Mouse (Mus musculus) adrenal gland, adult 18-20 months (tissue): ENCODE data around the gene Sema3d. TPM values are rescaled to one million over a fixed set of nuclear protein-coding genes. Genes with fewer than 3 reads are reported as not detected.

Experiments used
- DNase-seq, 2 experiments: peaks; one replicate each; pipeline ENCODE4 v3.0.0; 2021 to 2022; ENCODE audit warnings: low spot score in 2 of 2
- long read RNA-seq, 2 experiments: library from polyadenylated mRNA; stranded (forward); transcript quantifications; one replicate each; pipeline ENCODE4 v2.0.0; 2021
- total RNA-seq, 2 experiments: library from RNA; stranded (reverse); gene quantifications; 1 replicate in 1 of 2; 2 replicates in 1 of 2; pipeline ENCODE4 v1.2.3; 2021

Gene Sema3d
- total RNA-seq = 1 to 10 TPM; 2.3 to 2.6 TPM
- long read RNA-seq, experiment 1, full-length matches to known transcripts = 1 of 1 reads
- long read RNA-seq, experiment 1, partial matches to known transcripts = 0 of 1 reads
- long read RNA-seq, experiment 1, other reads (novel, unspliced or antisense) = 0 of 1 reads
- long read RNA-seq, experiment 2, full-length matches to known transcripts = 1 of 2 reads
- long read RNA-seq, experiment 2, partial matches to known transcripts = 0 of 2 reads
- long read RNA-seq, experiment 2, other reads (novel, unspliced or antisense) = 1 of 2 reads

DNA sequence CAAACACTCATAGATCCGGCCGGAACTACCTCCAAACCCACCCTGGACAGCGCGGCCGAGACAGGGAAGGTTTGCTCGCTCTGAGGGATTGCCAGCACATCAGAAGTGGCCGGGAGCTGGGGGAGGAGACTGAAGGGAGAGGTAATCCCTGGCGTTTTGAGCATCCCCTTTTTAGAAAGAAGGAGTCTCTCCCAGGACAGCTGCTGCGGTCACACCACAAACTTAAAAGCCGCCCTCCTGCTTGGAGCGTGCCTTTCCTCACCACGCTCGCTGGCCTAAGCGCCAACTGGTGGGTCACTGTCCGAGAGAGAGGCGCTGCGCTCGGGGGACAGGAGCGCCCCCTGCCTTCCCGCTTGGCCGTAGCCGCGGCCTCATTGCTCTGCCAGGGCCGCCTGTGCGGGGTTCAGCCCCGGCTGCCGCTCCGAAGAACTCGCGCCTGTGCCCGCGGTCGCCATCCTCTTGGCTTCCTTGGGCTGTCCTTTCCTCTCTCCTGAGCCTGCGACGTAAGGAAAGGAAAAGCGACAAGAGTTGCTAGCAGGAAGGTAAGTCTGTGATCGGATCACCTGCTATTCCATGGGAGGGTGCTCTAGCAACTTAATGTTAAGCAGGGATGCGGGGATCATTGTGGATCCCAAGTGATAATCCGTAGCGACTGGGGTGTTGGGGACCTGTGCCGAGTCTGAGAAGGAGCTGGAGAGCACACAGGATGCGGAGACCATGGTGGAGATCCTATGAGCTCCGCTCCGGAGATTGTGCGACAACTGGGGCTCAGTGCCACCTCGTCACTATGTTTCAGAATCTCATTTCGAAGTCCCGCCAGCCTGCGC, at the start of gene Sema3d:
Gene Sema3d (plus strand): TSS at position 253 of the 827 bp plus-strand sequence.
- DNase-seq = peak; percentile 67

DNA sequence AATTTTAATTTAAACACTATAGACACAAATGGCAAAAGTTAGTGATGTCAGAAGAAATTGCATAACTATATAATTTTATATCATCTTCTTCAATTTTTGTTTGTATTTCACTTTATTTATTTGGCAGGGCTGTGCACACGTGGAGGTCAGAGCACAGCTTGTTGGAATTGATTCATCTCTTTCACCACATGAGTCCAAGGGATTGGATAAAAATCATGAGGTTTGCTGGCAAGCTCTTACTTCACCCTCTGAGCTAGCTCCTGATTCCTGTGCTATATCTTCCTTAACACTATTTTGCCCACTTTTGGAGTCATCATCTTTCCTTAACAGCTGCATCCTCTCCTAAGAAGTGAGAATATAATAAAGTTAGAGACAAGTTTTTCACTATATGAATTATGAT, 5.9 kb upstream of the Sema3d start:
- DNase-seq = no peak

- DNase-seq = no peak
Observed at GRCm38 (mm10) chr5:12378900-12379299, 4.3 kb upstream of the Sema3d start.

DNA sequence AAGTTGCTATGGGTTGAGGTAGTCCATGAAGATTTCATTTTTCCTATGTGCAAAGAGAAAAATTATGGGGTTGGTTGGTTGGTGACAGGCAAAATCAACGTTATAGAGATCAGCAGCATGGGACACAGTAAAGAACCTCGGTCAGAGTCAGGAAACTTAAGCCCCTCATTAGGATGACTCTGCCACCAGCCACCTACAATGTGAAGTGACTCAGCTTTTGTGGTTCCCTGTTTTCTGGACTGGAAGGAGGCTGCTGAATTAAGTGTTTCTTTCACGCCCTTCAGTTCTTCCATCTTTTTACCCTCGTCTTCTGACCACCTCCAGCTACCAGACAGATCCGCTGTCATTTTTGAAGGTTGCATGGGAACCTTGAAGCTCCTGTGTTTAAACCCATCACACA, 1.2 kb upstream of the Sema3d start:
- no peak for DNase-seq

DNA sequence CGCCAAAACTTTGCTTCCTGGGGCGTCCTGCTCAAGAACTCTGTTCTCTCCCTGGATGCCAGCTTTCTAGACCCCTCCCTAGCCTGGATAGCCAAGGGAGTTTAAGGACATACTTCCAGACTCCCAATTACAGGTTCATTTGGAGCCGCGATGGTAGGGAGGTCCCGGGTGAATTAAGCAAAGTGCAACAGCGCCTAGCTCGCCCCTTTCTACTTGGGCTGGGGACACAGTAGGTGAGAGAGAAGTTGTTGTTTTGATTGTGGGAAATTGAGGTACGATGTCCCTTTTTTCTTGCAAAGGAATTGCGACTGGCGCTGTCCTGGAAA, 738 bp downstream of the Sema3d start:
- DNase-seq = no peak

- no peak for DNase-seq
Observed at GRCm38 (mm10) chr5:12392667-12393066, 9.5 kb downstream of the Sema3d start.

DNA sequence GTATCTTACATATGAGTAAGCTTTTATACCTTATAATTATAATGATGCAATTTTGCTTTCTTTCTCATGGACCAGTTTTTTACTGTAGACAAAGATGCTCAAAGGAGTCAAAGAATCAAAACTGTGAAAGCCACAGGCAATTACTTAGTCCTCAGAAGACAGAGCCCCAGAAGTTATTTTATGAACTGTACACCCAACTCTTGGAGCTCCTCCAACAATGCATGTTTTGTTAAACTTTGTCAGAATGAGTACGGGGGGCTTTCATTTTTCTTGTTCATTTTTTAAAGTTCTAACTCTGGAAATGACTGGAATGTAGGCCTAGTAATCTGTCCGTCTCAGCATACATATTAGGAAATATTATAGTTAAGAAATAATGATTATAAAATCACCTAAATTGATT, 16.1 kb downstream of the Sema3d start:
- DNase-seq = no peak

- no peak for DNase-seq
Observed at GRCm38 (mm10) chr5:12404229-12404628, 21.0 kb downstream of the Sema3d start.

DNA sequence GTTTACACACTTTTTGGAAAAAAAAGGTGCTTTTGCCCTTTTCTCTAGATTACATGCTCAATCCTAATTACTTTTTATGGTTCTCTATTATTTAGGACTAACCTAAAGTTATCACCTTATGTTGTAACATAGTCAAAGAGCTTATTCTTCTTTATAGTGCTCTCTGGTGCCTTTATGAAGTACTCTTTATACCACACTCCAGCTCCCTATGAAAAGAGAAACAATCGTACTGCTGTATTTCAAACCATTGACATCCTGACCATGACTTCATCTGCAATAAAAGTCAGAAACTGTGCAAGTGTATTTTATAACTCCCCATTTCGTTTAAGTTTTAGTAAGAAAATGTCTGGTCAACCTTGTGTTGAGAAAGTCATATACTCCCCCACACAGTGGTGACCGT, 29.4 kb downstream of the Sema3d start:
- no peak for DNase-seq

DNA sequence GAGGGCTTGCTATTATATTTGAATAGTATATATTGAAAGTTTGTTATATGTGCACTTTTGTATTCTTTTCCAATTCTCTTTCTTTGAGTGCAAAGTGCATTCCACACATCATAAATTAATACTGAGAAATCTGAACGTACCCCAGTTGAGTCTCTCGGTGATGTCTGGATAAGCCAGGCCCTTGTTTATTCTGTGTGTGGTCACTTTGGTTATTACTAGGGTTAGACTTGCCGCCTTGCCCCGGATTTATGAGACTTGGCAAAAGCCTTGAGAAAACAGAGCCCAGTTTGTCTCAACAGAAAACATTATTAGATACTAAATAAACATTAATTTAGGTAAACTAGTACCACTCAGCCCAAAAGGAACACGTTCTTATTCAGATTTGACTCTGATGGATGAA, 40.1 kb downstream of the Sema3d start:
- no peak for DNase-seq

DNA sequence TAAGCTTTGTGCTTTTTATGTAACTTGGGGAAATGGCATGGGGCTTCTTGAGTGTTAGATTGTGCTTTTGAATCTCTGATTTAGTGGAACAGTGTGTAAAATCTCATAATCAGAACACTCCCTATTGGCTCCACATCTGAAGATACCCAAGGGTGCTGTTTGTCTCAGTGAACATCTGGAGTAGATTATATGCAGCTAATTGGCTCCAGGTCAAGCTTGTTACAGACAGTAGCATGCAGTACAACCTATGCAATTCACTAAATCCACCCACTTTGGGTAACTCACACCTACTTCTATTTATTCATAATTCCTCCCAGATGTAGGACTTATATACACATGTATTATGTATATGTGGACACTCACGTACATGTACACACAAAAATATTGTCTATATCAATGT, 58.6 kb downstream of the Sema3d start:
- DNase-seq = no peak

DNA sequence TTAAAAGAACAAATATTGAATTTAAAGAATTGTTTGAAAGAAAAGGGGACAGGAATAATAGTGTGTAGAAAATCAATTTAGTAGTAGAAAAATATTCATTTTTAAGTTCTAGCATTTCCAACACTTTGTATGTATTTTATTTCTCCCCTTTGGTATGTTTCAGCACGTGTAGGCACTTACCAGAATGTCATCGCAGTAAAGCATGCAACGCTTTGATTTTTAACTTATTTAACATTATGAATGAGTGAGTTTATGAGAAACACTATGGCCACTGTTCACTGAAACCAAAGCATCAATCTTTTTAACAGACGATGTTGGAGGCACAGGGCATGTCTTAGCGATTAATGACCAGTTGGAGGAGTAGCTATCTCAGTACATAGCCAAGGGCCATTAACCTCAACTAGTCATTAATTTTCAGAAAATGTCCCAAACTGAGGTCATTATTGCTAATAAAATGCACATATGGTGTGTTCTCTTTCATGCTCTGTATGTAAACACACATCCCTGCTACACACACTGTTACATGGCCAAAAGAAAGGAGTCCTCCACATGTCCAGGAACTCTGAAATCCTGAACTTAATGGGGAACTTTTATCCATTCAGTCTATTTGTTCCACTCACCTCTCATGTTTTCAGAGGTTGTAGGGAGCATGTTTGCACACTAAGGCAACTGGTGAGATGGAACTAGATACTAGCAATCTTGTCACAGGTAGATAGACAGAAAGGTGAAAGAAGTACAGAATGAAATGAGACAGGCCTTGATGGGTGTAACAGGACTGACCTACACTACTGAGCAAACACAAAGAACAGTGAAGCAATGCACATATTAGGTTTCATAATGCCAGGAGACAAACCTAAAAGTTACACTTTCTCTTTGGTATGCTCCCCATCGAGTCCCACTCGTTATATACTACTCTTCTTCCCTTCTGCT, 59.3 kb downstream of the Sema3d start:
- no peak for DNase-seq

- DNase-seq = no peak
Observed at GRCm38 (mm10) chr5:12451089-12451488, 67.9 kb downstream of the Sema3d start.

- DNase-seq = no peak
Observed at GRCm38 (mm10) chr5:12454946-12455345, 71.8 kb downstream of the Sema3d start.

GRCm38 (mm10) chr5:12457509-12457908, 74.3 kb downstream of the Sema3d start:
- no peak for DNase-seq

- no peak for DNase-seq
Observed at GRCm38 (mm10) chr5:12467568-12468336, 84.6 kb downstream of the Sema3d start.

DNA sequence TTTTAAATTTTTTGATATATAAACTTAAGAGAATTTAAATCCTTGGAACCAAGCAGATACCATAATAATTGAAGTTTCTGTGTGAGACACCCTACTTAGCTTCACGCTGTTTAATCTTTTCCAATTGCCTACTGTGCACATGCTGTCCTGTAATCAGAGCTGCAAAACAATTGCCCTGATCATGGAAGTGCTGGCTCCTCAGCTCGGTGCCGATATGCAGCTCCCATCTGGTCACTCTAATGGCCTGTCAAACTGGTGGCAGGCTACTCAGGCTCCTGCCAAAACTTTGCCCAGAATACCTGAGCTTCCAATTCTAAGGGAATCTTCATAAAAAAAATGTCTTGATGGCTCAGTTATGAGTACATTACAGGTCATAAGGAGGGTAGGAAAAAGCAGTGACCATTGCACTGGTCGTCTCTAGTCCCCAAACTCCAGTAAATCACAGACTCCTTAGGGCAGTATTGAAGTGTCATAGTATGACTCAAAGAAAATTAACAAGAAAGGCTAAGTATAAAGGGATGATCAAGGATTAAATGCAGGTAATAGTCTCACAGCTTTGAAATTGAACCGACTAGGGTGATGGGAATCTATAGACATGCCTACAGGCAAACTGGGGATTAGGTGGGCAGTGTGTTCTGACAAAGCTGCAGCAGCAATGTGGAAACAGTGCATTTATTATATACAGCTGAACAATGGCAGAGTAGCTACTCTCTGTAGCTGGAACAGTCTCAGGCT, 91.9 kb downstream of the Sema3d start:
- no peak for DNase-seq

- no peak for DNase-seq
Observed at GRCm38 (mm10) chr5:12475639-12475916, 92.4 kb downstream of the Sema3d start.

DNA sequence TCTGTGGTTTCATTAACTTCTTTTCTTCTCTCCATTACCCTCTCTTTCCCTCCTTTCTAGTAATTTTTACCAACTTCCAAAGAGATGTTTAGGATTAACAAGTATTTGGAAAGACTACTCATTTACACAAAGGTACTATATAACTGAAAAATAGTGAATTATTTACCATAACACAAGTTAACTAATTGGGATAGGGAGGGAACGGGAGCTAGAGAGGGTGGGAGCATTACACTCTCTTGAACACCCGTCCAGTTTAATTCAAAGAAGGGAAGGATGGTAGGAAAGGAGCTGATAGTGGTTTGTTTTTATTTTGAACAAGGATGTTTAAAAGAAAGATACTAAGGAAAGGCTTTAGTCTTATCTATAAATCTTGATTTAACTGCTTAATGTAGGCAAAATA, 104.7 kb downstream of the Sema3d start:
- DNase-seq = no peak

DNA sequence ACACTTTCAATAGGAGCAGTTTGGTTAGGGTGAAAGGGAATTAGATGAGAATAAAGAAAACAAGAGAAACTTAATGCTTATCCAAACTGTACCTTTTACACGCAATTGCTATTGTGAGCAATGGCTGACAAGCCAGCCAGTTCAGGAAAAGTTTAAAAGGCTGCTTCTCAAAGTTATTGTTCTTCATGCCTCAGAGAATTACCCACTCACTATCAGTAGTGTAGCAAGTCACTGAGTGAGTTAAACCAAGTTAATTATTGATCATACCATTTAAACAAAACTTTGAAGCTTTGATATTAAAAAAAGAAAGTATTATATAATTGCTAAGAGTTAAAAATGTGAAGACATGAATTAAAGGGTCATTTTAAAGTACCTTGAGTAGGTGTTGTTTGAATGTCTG, 108.5 kb downstream of the Sema3d start:
- DNase-seq = no peak
